ENCODE assay signal across 35 mouse cellular contexts in genomic region chr6:134428455-134428854, GRCm38 (mm10). TPM values are rescaled to one million over a fixed set of nuclear protein-coding genes. Genes with fewer than 3 reads are reported as not detected.
A peak's percentile ranks its signal among the peaks of the same experiment; 100 is the strongest.
DNase-seq lines count a peak whose midpoint lies in the region; ATAC-seq and TF ChIP-seq lines count a peak whose summit lies in the region.
"Had no signal": no experiment of that assay in that cellular context is flagged by ENCODE, and none has a peak within 500 bp of the region (broad histone marks: within the 10 kb centered on the region; RNA-seq: fewer than 3 reads in every experiment).

No protein-coding gene starts in this region.

- intact Hi-C loops in gastrocnemius, adult 2 months (cut with DNase I) = loop anchor here (5.0 kb wide), 1 partner anchor 39 kb away; no protein-coding TSS in a partner anchor
- intact Hi-C loops in left cerebral cortex, postnatal 36 days (cut with DNase I) = loop anchor here (10.0 kb wide), 1 partner anchor 436 kb away; no protein-coding TSS in a partner anchor

- peak overlapping the region; percentile 38; the same call in 1 of the 2 replicates for H3K4me3 ChIP-seq in gastrocnemius, adult 2 months
- no peak overlapping the region for H3K4me3 ChIP-seq in kidney, embryonic 15.5 days (replicated peaks)
- no peak overlapping the region for H3K4me3 ChIP-seq in embryonic facial prominence, embryonic 13.5 days
- no peak overlapping the region; the same call in 1 of the 2 replicates for H3K4me3 ChIP-seq in embryonic facial prominence, embryonic 15.5 days (replicated peaks)
- H3K4me3 ChIP-seq: heart, embryonic 10.5 days; heart, embryonic 15.5 days; hindbrain, embryonic 13.5 days; lung, embryonic 15.5 days; midbrain, embryonic 10.5 days; midbrain, embryonic 15.5 days; neural tube, embryonic 15.5 days had no signal

- 25% methylated on average over 5 of the region's 5 CpGs for WGBS in kidney, embryonic 15.5 days
- 24% methylated on average over 5 of the region's 5 CpGs for WGBS in embryonic facial prominence, embryonic 13.5 days
- 20% methylated on average over 5 of the region's 5 CpGs for WGBS in embryonic facial prominence, embryonic 15.5 days

- H3K9me3 ChIP-seq in kidney, embryonic 15.5 days (replicated peaks) = no peaks in the 10 kb centered on the region
- no peaks in the 10 kb centered on the region for H3K9me3 ChIP-seq in embryonic facial prominence, embryonic 13.5 days
- H3K9me3 ChIP-seq in embryonic facial prominence, embryonic 15.5 days (replicated peaks) = no peaks in the 10 kb centered on the region
- H3K9me3 ChIP-seq: heart, embryonic 10.5 days; heart, embryonic 15.5 days; hindbrain, embryonic 13.5 days; lung, embryonic 15.5 days; midbrain, embryonic 10.5 days; midbrain, embryonic 15.5 days; neural tube, embryonic 15.5 days had no signal

- H3K36me3 ChIP-seq in kidney, embryonic 15.5 days = no peaks in the 10 kb centered on the region
- H3K36me3 ChIP-seq in embryonic facial prominence, embryonic 13.5 days = no peaks in the 10 kb centered on the region
- no peaks in the 10 kb centered on the region for H3K36me3 ChIP-seq in embryonic facial prominence, embryonic 15.5 days
- H3K36me3 ChIP-seq: heart, embryonic 10.5 days; heart, embryonic 15.5 days; hindbrain, embryonic 13.5 days; lung, embryonic 15.5 days; midbrain, embryonic 10.5 days; midbrain, embryonic 15.5 days; neural tube, embryonic 15.5 days had no signal

- 0 out of 2 replicates have a peak, but pooled peaks have one; percentile 34 for ATAC-seq in kidney, embryonic 15.5 days (replicated peaks; ENCODE audit: low FRiP score)
- ATAC-seq in embryonic facial prominence, embryonic 13.5 days (ENCODE audit: insufficient number of reproducible peaks, insufficient read depth, low FRiP score, low TSS enrichment, low read depth) = no peak
- 0 out of 2 replicates have a peak, but pooled peaks have one; percentile 25 for ATAC-seq in embryonic facial prominence, embryonic 15.5 days (ENCODE audit: insufficient number of reproducible peaks, low FRiP score, low TSS enrichment, low read depth)
- ATAC-seq: CD4-positive, CD25-positive, alpha-beta regulatory T cell, adult 4 months; forebrain, embryonic 16.5 days; midbrain, embryonic 15.5 days had no signal

- peaks cover 15% of the 10 kb centered on the region for H3K4me1 ChIP-seq in kidney, embryonic 15.5 days
- H3K4me1 ChIP-seq in embryonic facial prominence, embryonic 13.5 days = peaks cover 19% of the 10 kb centered on the region
- peaks cover 28% of the 10 kb centered on the region for H3K4me1 ChIP-seq in embryonic facial prominence, embryonic 15.5 days
- H3K4me1 ChIP-seq: hindbrain, embryonic 13.5 days had no signal

- H3K27ac ChIP-seq in gastrocnemius, adult 2 months = peak overlapping the region; percentile 72
- peak overlapping the region; percentile 55; the same call in 1 of the 2 replicates for H3K27ac ChIP-seq in kidney, embryonic 15.5 days
- H3K27ac ChIP-seq in embryonic facial prominence, embryonic 13.5 days = peak overlapping the region; percentile 81
- peak overlapping the region; percentile 79 for H3K27ac ChIP-seq in embryonic facial prominence, embryonic 15.5 days (replicated peaks)
- H3K27ac ChIP-seq: heart, embryonic 10.5 days; heart, embryonic 15.5 days; hindbrain, embryonic 13.5 days; lung, embryonic 15.5 days; midbrain, embryonic 10.5 days; midbrain, embryonic 15.5 days; neural tube, embryonic 15.5 days had no signal

- no peaks in the 10 kb centered on the region for H3K27me3 ChIP-seq in kidney, embryonic 15.5 days
- no peaks in the 10 kb centered on the region for H3K27me3 ChIP-seq in embryonic facial prominence, embryonic 13.5 days
- H3K27me3 ChIP-seq in embryonic facial prominence, embryonic 15.5 days = no peaks in the 10 kb centered on the region
- H3K27me3 ChIP-seq: heart, embryonic 15.5 days; hindbrain, embryonic 13.5 days; lung, embryonic 15.5 days; midbrain, embryonic 15.5 days; neural tube, embryonic 15.5 days had no signal

- peak overlapping the region; percentile 34 for H3K4me2 ChIP-seq in kidney, embryonic 15.5 days
- peak overlapping the region; percentile 27 for H3K4me2 ChIP-seq in embryonic facial prominence, embryonic 13.5 days
- peak overlapping the region; percentile 12 for H3K4me2 ChIP-seq in embryonic facial prominence, embryonic 15.5 days (replicated peaks)
- H3K4me2 ChIP-seq: heart, embryonic 15.5 days; hindbrain, embryonic 13.5 days; liver, embryonic 11.5 days; lung, embryonic 15.5 days; midbrain, embryonic 15.5 days; neural tube, embryonic 15.5 days had no signal

- peak; percentile 54 for DNase-seq in gastrocnemius, adult 2 months
- DNase-seq in gastrocnemius, postnatal 4 days (ENCODE audit: low spot score in 2 of 2) = no peak
- no peak for DNase-seq in kidney, adult 18-20 months
- DNase-seq in left cerebral cortex, postnatal 36 days (ENCODE audit: low spot score in 2 of 2) = no peak
- DNase-seq in thymus, postnatal 14 days = no peak
- DNase-seq: adrenal gland, postnatal 25 days; cerebellum, adult 11-12 months; cerebellum, adult 9-11 months; embryo, embryonic 11 days; gastrocnemius, postnatal 10 days; heart, adult 11 months; kidney, postnatal 10 days; retina, postnatal 1 day; right cerebral cortex, postnatal 25 days; spleen, adult 18-20 months; thymus, postnatal 25 days had no signal

- no peak overlapping the region for H3K9ac ChIP-seq in kidney, embryonic 15.5 days
- peak overlapping the region; percentile 51; the same call in 1 of the 2 replicates for H3K9ac ChIP-seq in embryonic facial prominence, embryonic 13.5 days
- no peak overlapping the region for H3K9ac ChIP-seq in embryonic facial prominence, embryonic 15.5 days
- H3K9ac ChIP-seq: heart, embryonic 15.5 days; hindbrain, embryonic 13.5 days; lung, embryonic 15.5 days; midbrain, embryonic 15.5 days; neural tube, embryonic 15.5 days had no signal

- no peak for TF ChIP-seq CTCF in gastrocnemius, adult 2 months (IDR thresholded peaks at IDR 0.05)

RNA-seq across cellular contexts. Expression of gene Bcl2l14, which starts 32.3 kb away (rescaled TPM):
- total RNA-seq in gastrocnemius, adult 2 months (2021) = not detected
- total RNA-seq in gastrocnemius, postnatal 4 days (2021) = not detected
- 4.6 and 5.5 TPM in 2 replicates for polyA plus RNA-seq in kidney, embryonic 15.5 days (2015; fragmentation: Nextera tagmentation; extraction: Ambion mirVana)
- polyA plus RNA-seq in embryonic facial prominence, embryonic 13.5 days (2015; fragmentation: Nextera tagmentation; extraction: Ambion mirVana) = 1.0 and 2.3 TPM in 2 replicates
- polyA plus RNA-seq in embryonic facial prominence, embryonic 15.5 days (2015; fragmentation: Nextera tagmentation; extraction: Ambion mirVana) = 2.4 and 2.8 TPM in 2 replicates
- not detected for total RNA-seq in left cerebral cortex, postnatal 36 days (2021)
- total RNA-seq: adrenal gland, adult 18-20 months; gastrocnemius, postnatal 10 days; heart, postnatal 25 days; layer of hippocampus, adult 18-20 months; layer of hippocampus, postnatal 10 days; left cerebral cortex, adult 18-20 months; left cerebral cortex, postnatal 25 days had no signal
- polyA plus RNA-seq: forebrain, embryonic 16.5 days had no signal
